Mouse (Mus musculus) megakaryocyte, adult 5-6 weeks (primary cell): ENCODE results near the gene Mc3r. TPM values are rescaled to one million over a fixed set of nuclear protein-coding genes. Genes with fewer than 3 reads are reported as not detected.

Experiments
- ATAC-seq: 2 replicates; pipeline ENCODE4 v1.8.0; 2016; ENCODE audit warnings: mild to moderate bottlenecking, inconsistent platforms; ENCODE audit not compliant: poor library complexity, severe bottlenecking
- total RNA-seq, 2 experiments: library from RNA; stranded (forward) in 1 of 2; stranded (reverse) in 1 of 2; fragments of 153-499, 151-499 nt in 1 of 2; fragments of 221-1000, 200-1000 nt in 1 of 2; gene quantifications; 2 replicates each; pipeline versions ENCODE4 v1.2.3 to v1.2.4; 2015 to 2017

The Mc3r gene
- total RNA-seq, 2 experiments from 2014 or later: not detected

GRCm38 (mm10) chr2:172292525-172293405 is 44.5 kb downstream of the Mc3r start:
- no peak for ATAC-seq

DNA sequence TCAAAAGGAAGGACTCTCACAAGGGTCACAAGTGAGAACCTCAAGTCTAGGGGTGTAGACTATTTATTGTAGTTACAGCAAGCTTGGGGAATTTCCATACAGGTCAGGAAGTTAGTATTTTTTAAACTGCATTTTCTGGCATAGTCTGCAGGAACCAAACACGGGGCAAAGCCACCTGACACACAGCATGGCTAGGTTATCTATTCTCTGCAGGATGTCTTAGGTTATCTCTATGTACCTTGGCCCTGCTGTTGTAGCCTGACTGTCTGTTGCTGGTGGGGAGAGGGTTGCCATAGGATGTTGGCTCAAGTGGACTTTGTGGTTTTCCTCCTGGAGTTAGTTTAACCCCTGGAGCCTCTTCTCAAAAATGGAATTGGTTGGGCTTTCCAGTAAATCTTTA is 49.8 kb downstream of the Mc3r start:
- no peak for ATAC-seq

DNA sequence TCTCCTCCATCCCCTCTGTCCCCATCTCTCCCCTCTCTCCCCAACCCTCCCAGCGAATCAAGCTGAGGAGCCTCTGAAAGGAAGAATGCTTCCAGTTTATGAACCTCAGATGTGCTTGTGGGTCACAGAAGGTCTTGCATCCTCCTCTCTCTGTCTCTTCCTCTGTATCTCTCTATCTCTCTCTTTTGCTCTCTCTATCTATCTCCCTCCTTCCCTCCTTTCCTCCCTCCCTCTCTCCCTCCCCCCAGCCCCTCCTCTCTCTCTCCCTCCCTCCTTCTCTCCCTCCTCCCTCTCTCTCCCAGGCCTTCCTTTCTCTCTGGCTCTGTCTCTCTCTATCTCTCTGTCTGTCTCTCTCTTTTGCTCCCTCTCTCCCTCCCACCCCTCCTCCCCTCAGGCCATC is 50.2 kb downstream of the Mc3r start:
- no peak for ATAC-seq

- no peak for ATAC-seq
Measured at GRCm38 (mm10) chr2:172299126-172299921, 51.0 kb downstream of the Mc3r start.

Other genes with a start within 250 kb of the Mc3r start
- gene Cbln4, start 205.0 kb upstream of the Mc3r start, total RNA-seq (2015): not detected in 2 replicates
- not detected in 2 replicates for gene Cbln4, start 205.0 kb upstream of the Mc3r start, total RNA-seq (2017)
- 3.4 TPM in 2 replicates for gene Fam210b, start 97.1 kb downstream of the Mc3r start, total RNA-seq (2015)
- gene Fam210b, start 97.1 kb downstream of the Mc3r start, total RNA-seq (2017): 1.5 and 2.3 TPM in 2 replicates
- 46.6 and 51.4 TPM in 2 replicates for gene Aurka, start 122.0 kb downstream of the Mc3r start, total RNA-seq (2015)
- 79.4 and 81.0 TPM in 2 replicates for gene Aurka, start 122.0 kb downstream of the Mc3r start, total RNA-seq (2017)
- 18.5 and 19.7 TPM in 2 replicates for gene Cstf1, start 122.2 kb downstream of the Mc3r start, total RNA-seq (2015)
- gene Cstf1, start 122.2 kb downstream of the Mc3r start, total RNA-seq (2017): 34.4 and 39.7 TPM in 2 replicates
- gene Cass4, start 145.3 kb downstream of the Mc3r start, total RNA-seq (2015): 4.0 TPM in 2 replicates
- 3.6 and 5.3 TPM in 2 replicates for gene Cass4, start 145.3 kb downstream of the Mc3r start, total RNA-seq (2017)
- gene Rtf2, start 192.1 kb downstream of the Mc3r start, total RNA-seq (2015): 49.3 and 54.0 TPM in 2 replicates
- gene Rtf2, start 192.1 kb downstream of the Mc3r start, total RNA-seq (2017): 190 and 209 TPM in 2 replicates
- not detected in 2 replicates for gene Gcnt7, start 210.1 kb downstream of the Mc3r start, total RNA-seq (2015)
- gene Gcnt7, start 210.1 kb downstream of the Mc3r start, total RNA-seq (2017): not detected in 2 replicates
- 1.2 and 2.7 TPM in 2 replicates for gene Fam209, start 224.0 kb downstream of the Mc3r start, total RNA-seq (2015)
- gene Fam209, start 224.0 kb downstream of the Mc3r start, total RNA-seq (2017): 4.3 and 6.8 TPM in 2 replicates